Mouse (Mus musculus) kidney, adult 2 months (tissue): ENCODE data around the gene Ugcg.

Source experiments
- CTCF ChIP-seq: fragments of 200-500 bp; conservative IDR thresholded peaks from 2 replicates; pipeline ENCODE4 v1.5.1; 2011; ENCODE audit warnings: low read depth, mild to moderate bottlenecking, control low read depth, low read length, moderate library complexity, mixed read lengths; ENCODE audit not compliant: insufficient read depth, insufficient read length
- POLR2A ChIP-seq: fragments of 200-500 bp; IDR thresholded peaks from one replicate; pipeline ENCODE4 v1.6.1; 2011; ENCODE audit warnings: low read depth, low read length, control low read depth

- TF ChIP-seq CTCF (no peak), POLR2A (no peak)
Measured at GRCm38 (mm10) chr4:59149043-59149442, 40.0 kb upstream of the Ugcg start.
